Mouse (Mus musculus) erythroblast, adult 5-6 weeks (primary cell): ENCODE results near the gene Mt3. TPM values are rescaled to one million over a fixed set of nuclear protein-coding genes. Genes with fewer than 3 reads are reported as not detected.

ENCODE experiments used
- ATAC-seq: replicated peaks from 2 replicates; pipeline ENCODE4 v1.8.0; 2016; ENCODE audit warnings: moderate number of reproducible peaks, mild to moderate bottlenecking, moderate TSS enrichment, inconsistent platforms; ENCODE audit not compliant: poor library complexity, low FRiP score, severe bottlenecking
- total RNA-seq, 2 experiments: library from RNA; stranded (forward) in 1 of 2; stranded (reverse) in 1 of 2; fragments of 150-400 nt in 1 of 2; fragments of 200-764, 138-1000 nt in 1 of 2; gene quantifications; 2 replicates each; pipeline versions ENCODE4 v1.2.3 to v1.2.4; 2015 to 2017; ENCODE audit warnings: low replicate concordance in 2 of 2

Gene Mt3
- total RNA-seq, 2 experiments from 2014 or later: not detected

DNA sequence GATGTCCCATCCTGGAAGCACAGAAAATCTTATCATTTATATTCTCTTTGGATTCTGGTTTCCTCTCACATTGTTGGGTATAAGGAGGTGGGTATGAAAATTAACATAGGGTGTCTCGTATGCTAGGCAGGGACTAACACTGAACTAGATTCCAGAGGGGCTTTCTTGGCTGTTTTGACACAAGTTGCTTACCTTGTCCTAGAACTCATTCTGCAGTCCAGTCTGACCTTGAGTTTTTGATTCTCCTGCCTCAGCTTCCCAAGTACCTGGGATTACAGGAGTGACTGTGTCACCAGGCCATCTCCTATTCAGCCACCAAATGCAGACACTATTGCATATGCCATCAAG lies 28.1 kb downstream of the Mt3 start:
- no peak for ATAC-seq

DNA sequence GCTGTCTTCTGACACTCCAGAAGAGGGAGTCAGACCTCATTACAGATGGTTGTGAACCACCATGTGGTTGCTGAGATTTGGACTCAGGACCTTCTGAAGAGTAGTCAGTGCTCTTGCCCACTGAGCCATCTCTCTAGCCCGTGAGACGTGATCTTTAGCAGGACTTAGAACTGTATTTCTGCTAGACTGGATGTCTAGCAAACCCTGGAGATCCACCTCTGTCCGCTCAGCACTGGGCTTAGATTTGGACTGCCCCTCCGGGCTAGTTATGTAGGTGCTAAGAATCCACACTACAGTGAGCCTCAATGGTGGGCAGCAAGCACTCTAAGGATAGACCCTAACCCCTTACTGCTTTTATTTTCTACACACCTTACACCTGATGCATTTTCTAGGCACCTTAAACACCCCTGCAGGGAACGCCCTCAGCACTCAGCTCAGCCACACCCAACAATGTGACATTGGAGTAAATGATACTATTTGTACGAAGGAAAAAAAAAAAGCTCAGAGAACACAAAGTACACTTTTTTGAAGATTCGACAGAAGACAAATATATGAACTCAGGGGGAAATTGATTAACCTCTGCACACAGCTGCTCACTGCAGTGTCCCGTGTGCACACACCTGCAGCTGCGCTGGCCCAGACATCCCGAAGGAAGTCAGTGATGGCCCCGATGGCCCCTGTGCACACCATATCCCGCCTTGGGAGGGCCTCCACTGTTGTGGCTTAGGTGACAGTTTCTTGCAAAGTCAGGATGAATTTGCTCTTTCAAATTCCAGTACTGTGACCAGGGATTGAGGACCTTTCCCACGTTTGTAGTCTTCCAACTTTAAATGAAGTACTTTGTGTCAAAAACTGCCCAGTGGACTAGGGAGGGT lies 29.9 kb downstream of the Mt3 start:
- ATAC-seq: no peak

- peak; percentile 62 for ATAC-seq
Observed at GRCm38 (mm10) chr8:94183117-94183516, 30.7 kb downstream of the Mt3 start.

DNA sequence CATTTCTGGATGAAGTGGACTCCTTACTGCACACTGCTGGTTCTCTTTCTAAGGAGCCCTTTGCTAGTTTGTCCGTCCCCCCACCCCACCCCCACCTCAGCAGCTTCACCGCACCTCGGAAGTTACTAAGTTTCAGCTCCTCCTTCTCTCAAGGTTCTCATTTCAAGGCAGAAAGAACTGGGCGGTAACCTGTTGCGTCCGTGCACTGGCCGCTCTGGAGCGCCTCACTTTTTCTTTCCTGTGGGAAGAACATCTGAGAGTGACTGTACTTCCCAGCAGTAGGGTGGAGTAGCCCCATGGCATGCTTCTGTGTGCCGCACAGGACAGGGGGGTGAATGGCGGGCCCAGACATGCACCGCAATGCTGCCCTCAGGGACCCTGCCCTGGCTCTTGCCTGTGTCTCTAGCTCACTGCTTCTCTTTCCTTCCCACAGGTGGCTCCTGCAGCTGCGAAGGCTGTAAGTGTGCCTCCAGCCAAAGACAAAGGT lies 32.0 kb downstream of the Mt3 start:
- ATAC-seq: no peak

DNA sequence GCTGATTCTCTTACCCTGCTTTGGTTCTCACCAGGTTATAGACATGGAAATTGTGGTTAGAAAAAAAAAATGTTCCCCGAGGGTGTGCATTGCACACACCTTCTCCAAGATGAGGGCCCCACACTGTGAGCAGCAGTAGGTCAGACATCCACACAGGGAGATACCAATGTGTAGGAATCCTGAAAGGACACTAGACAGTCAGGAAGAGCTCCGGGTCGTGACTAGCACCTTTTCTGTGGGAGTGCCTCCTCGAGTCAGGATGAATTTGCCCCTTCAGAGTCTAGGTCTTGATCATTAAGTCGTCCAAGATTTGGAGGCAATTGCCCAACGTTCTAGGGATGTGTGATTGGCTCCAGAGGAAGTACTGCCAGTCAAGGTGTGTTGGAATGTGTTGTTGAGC lies 33.4 kb downstream of the Mt3 start:
- ATAC-seq: no peak

GRCm38 (mm10) chr8:94186542-94186941 lies 34.1 kb downstream of the Mt3 start:
- ATAC-seq: peak; percentile 50

GRCm38 (mm10) chr8:94187290-94188002 lies 35.0 kb downstream of the Mt3 start:
- ATAC-seq: no peak

DNA sequence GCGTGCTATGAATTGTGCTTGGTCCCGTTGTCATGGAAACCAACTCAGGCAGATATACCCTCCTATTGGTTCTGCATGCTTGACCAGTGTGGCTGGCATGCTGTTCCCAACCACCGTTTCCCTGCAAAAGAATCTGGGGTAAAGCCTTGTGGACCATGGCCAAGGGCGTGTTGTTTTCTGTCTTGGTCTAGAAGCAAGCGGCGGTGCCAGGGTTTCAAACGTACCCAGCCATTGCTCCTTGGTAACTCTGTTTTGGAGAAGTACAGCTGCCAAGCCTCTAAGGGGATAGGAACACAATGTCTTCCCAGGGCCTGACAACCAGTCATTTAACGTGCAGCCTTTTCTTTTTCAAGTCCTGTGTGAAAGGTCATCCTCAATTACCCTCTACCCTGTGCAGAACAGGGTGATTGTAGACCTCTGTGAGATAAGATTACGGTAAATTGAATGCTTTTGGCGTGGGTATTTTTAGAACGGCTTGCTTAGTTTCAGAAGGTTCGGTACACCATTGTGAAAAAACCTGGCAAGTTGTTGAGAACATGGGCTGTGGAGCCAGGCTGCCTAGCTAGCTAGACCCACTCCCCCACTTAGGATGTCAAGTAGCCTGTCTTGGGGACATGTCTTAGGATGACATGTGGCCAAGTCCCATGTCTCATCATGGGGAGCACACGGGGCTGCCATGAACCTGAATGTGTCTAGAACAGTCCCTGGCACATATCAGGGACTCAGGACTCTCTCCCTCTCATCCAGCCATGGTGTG lies 37.0 kb downstream of the Mt3 start:
- no peak for ATAC-seq

DNA sequence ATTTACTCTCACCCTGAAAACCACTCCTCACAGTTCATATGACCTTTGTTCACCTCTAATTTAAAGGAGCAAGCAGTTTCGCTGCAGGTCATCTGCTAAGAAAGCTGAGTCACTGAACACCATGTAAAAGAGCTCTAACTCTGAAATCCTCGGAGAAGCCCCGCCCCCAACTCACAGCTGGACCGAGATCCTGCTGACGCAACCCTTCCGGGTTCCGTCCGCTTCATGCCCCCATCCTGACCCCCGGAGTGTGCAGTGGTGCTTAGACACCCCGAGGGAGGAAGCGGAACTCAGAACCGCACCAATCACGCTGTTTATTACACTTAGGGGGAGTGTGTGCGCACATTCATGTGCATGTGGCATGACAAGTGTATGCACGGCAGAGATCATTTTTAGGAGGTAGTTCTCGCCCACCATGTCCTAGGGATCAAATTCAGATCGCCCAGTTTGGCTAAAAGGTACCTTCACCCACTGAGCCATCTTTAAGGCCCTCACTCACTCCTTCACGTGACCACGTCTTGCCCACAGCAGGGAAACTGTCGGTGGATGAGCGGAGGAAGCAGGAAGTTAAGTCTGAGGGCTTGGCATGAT lies 38.8 kb downstream of the Mt3 start:
- 0 out of 2 replicates have a peak, but pooled peaks have one; percentile 50 for ATAC-seq

- no peak for ATAC-seq
Observed at GRCm38 (mm10) chr8:94192926-94193325, 40.5 kb downstream of the Mt3 start.

GRCm38 (mm10) chr8:94194591-94195223 lies 42.3 kb downstream of the Mt3 start:
- no peak for ATAC-seq

GRCm38 (mm10) chr8:94199202-94199869 lies 46.9 kb downstream of the Mt3 start:
- peak; percentile 84 for ATAC-seq

Other genes starting within 250 kb of the Mt3 start
- 14.2 and 30.7 TPM in 2 replicates for gene Amfr, start 139.8 kb upstream of the Mt3 start, total RNA-seq (2015; ENCODE audit: low replicate concordance)
- gene Amfr, start 139.8 kb upstream of the Mt3 start, total RNA-seq (2017; ENCODE audit: low replicate concordance): 46.3 and 50.1 TPM in 2 replicates
- gene Nudt21, start 115.6 kb upstream of the Mt3 start, total RNA-seq (2015; ENCODE audit: low replicate concordance): 30.9 and 43.6 TPM in 2 replicates
- gene Nudt21, start 115.6 kb upstream of the Mt3 start, total RNA-seq (2017; ENCODE audit: low replicate concordance): 23.6 and 23.7 TPM in 2 replicates
- gene Ogfod1, start 115.4 kb upstream of the Mt3 start, total RNA-seq (2015; ENCODE audit: low replicate concordance): 1.7 and 6.7 TPM in 2 replicates
- 2.0 and 2.5 TPM in 2 replicates for gene Ogfod1, start 115.4 kb upstream of the Mt3 start, total RNA-seq (2017; ENCODE audit: low replicate concordance)
- 0.58 and 4.4 TPM in 2 replicates for gene Bbs2, start 53.7 kb upstream of the Mt3 start, total RNA-seq (2015; ENCODE audit: low replicate concordance)
- gene Bbs2, start 53.7 kb upstream of the Mt3 start, total RNA-seq (2017; ENCODE audit: low replicate concordance): 2.2 and 9.0 TPM in 2 replicates
- gene Mt4, start 15.4 kb upstream of the Mt3 start, total RNA-seq (2015; ENCODE audit: low replicate concordance): not detected in 2 replicates
- gene Mt4, start 15.4 kb upstream of the Mt3 start, total RNA-seq (2017; ENCODE audit: low replicate concordance): not detected in 2 replicates
- gene Mt2, start 20.1 kb downstream of the Mt3 start, total RNA-seq (2015; ENCODE audit: low replicate concordance): 17.7 and 46.2 TPM in 2 replicates
- 11.3 and 34.4 TPM in 2 replicates for gene Mt2, start 20.1 kb downstream of the Mt3 start, total RNA-seq (2017; ENCODE audit: low replicate concordance)
- 59.6 and 67.9 TPM in 2 replicates for gene Mt1, start 26.5 kb downstream of the Mt3 start, total RNA-seq (2015; ENCODE audit: low replicate concordance)
- gene Mt1, start 26.5 kb downstream of the Mt3 start, total RNA-seq (2017; ENCODE audit: low replicate concordance): 13.0 and 63.6 TPM in 2 replicates
- gene Nup93, start 62.0 kb downstream of the Mt3 start, total RNA-seq (2015; ENCODE audit: low replicate concordance): 6.5 and 6.9 TPM in 2 replicates
- gene Nup93, start 62.0 kb downstream of the Mt3 start, total RNA-seq (2017; ENCODE audit: low replicate concordance): 8.6 and 11.0 TPM in 2 replicates
- gene Slc12a3, start 176.6 kb downstream of the Mt3 start, total RNA-seq (2015; ENCODE audit: low replicate concordance): 2.5 TPM in 1 of 2 replicates, not detected in the other
- 0.34 TPM in 1 of 2 replicates, not detected in the other for gene Slc12a3, start 176.6 kb downstream of the Mt3 start, total RNA-seq (2017; ENCODE audit: low replicate concordance)
- 52.1 and 56.6 TPM in 2 replicates for gene Herpud1, start 233.8 kb downstream of the Mt3 start, total RNA-seq (2015; ENCODE audit: low replicate concordance)
- 60.9 and 70.5 TPM in 2 replicates for gene Herpud1, start 233.8 kb downstream of the Mt3 start, total RNA-seq (2017; ENCODE audit: low replicate concordance)